30 mouse cellular contexts compared by ENCODE assay signal in the genomic region with DNA sequence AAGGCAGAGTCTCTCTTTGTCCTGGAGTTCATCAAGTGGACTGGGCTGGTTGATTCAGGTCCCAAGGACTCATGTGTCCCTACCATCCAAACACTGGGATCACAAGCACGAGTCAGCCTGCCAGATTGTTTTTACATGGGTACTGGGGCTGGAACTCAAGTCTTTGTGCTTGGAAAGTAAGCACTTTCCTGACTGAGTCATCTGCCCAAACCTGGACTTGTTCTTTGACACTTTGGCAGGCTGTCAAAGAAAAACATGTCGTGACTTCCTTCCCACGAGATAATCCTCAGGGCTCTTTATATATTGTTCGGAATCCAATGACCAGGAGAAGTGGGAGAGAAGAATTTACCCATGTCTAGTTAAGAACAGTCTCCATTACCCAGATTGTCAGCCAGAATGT. TPM values are rescaled to one million over a fixed set of nuclear protein-coding genes. Genes with fewer than 3 reads are reported as not detected.
A peak's percentile ranks its signal among the peaks of the same experiment; 100 is the strongest.
DNase-seq lines count a peak whose midpoint lies in the region; ATAC-seq lines count a peak whose summit lies in the region.
"Had no signal": no experiment of that assay in that cellular context is flagged by ENCODE, and none has a peak within 500 bp of the region (broad histone marks: within the 10 kb centered on the region; RNA-seq: fewer than 3 reads in every experiment).

No protein-coding gene starts in this region.

- peak; percentile 43; the same call in 1 of the 2 replicates for ATAC-seq in heart, embryonic 14.5 days (ENCODE audit: insufficient number of reproducible peaks, insufficient read depth, low FRiP score, low read depth)
- ATAC-seq in intestine, embryonic 14.5 days (replicated peaks; ENCODE audit: low FRiP score, low TSS enrichment, low read depth) = no peak
- ATAC-seq in intestine, embryonic 15.5 days = no peak
- no peak for ATAC-seq in kidney, embryonic 14.5 days (ENCODE audit: low FRiP score, low TSS enrichment)
- ATAC-seq: CD4-positive, CD25-positive, alpha-beta regulatory T cell, adult 4 months; forebrain, embryonic 14.5 days; forebrain, postnatal 0 days; hindbrain, postnatal 0 days; inflammation-experienced regulatory T-cells, adult 6 months had no signal

- no peaks in the 10 kb centered on the region for H3K27me3 ChIP-seq in heart, embryonic 14.5 days (ENCODE audit: control insufficient read depth, insufficient read depth, low read length)
- no peaks in the 10 kb centered on the region for H3K27me3 ChIP-seq in intestine, embryonic 14.5 days (replicated peaks; ENCODE audit: control insufficient read depth, insufficient read depth, low read length)
- no peaks in the 10 kb centered on the region for H3K27me3 ChIP-seq in intestine, embryonic 15.5 days (replicated peaks)
- no peaks in the 10 kb centered on the region for H3K27me3 ChIP-seq in kidney, embryonic 14.5 days (ENCODE audit: control insufficient read depth, insufficient read depth, low read length)
- H3K27me3 ChIP-seq: embryonic facial prominence, embryonic 12.5 days; embryonic facial prominence, embryonic 15.5 days; heart, embryonic 15.5 days had no signal

- no peak overlapping the region for H3K4me3 ChIP-seq in heart, embryonic 14.5 days (ENCODE audit: control insufficient read depth in 1 of 2, insufficient read depth in 1 of 2, low read depth in 1 of 2, low read length in 2 of 2)
- H3K4me3 ChIP-seq in intestine, embryonic 14.5 days (ENCODE audit: low read depth, low read length) = no peak overlapping the region
- no peak overlapping the region for H3K4me3 ChIP-seq in intestine, embryonic 15.5 days (replicated peaks)
- H3K4me3 ChIP-seq in kidney, embryonic 14.5 days (ENCODE audit: low read length) = no peak overlapping the region
- H3K4me3 ChIP-seq: embryonic facial prominence, embryonic 12.5 days; embryonic facial prominence, embryonic 15.5 days; gastrocnemius, adult 2 months; heart, embryonic 10.5 days; heart, embryonic 15.5 days had no signal

- no peaks in the 10 kb centered on the region for H3K36me3 ChIP-seq in heart, embryonic 14.5 days (ENCODE audit: control insufficient read depth, insufficient read depth, low read length)
- H3K36me3 ChIP-seq in intestine, embryonic 14.5 days (ENCODE audit: control insufficient read depth, insufficient read depth, low read length) = no peaks in the 10 kb centered on the region
- H3K36me3 ChIP-seq in intestine, embryonic 15.5 days = no peaks in the 10 kb centered on the region
- no peaks in the 10 kb centered on the region for H3K36me3 ChIP-seq in kidney, embryonic 14.5 days (ENCODE audit: control insufficient read depth, insufficient read depth, low read length)
- H3K36me3 ChIP-seq: embryonic facial prominence, embryonic 12.5 days; embryonic facial prominence, embryonic 15.5 days; heart, embryonic 10.5 days; heart, embryonic 15.5 days had no signal

- 28% methylated on average over 4 of the region's 4 CpGs for WGBS in heart, embryonic 14.5 days
- 74% methylated on average over 4 of the region's 4 CpGs for WGBS in intestine, embryonic 14.5 days
- 64% methylated on average over 4 of the region's 4 CpGs for WGBS in intestine, embryonic 15.5 days
- WGBS in kidney, embryonic 14.5 days = 74% methylated on average over 4 of the region's 4 CpGs

- no peaks in the 10 kb centered on the region for H3K9me3 ChIP-seq in heart, embryonic 14.5 days (ENCODE audit: control insufficient read depth, low read length)
- H3K9me3 ChIP-seq in intestine, embryonic 14.5 days (ENCODE audit: control insufficient read depth, low read length) = no peaks in the 10 kb centered on the region
- H3K9me3 ChIP-seq in intestine, embryonic 15.5 days = no peaks in the 10 kb centered on the region
- H3K9me3 ChIP-seq in kidney, embryonic 14.5 days (ENCODE audit: control insufficient read depth, low read length) = no peaks in the 10 kb centered on the region
- H3K9me3 ChIP-seq: embryonic facial prominence, embryonic 12.5 days; embryonic facial prominence, embryonic 15.5 days; heart, embryonic 10.5 days; heart, embryonic 15.5 days had no signal

- H3K9ac ChIP-seq in heart, embryonic 14.5 days (ENCODE audit: low read length) = no peak overlapping the region
- H3K9ac ChIP-seq in intestine, embryonic 14.5 days (ENCODE audit: low read length) = no peak overlapping the region
- H3K9ac ChIP-seq in intestine, embryonic 15.5 days = no peak overlapping the region
- H3K9ac ChIP-seq in kidney, embryonic 14.5 days (ENCODE audit: low read depth, low read length) = no peak overlapping the region
- H3K9ac ChIP-seq: embryonic facial prominence, embryonic 12.5 days; embryonic facial prominence, embryonic 15.5 days; forebrain, postnatal 0 days; heart, embryonic 15.5 days; hindbrain, embryonic 14.5 days had no signal

- 0 out of 4 replicates have a peak overlapping the region, but pooled peaks of 1 of the 2 experiments have one; percentile 19 for H3K27ac ChIP-seq in heart, embryonic 14.5 days (replicated peaks in 1 of 2; ENCODE audit: control insufficient read depth in 1 of 2, insufficient read depth in 1 of 2, low read depth in 2 of 2, low read length in 2 of 2)
- no peak overlapping the region for H3K27ac ChIP-seq in intestine, embryonic 14.5 days (ENCODE audit: low read depth)
- no peak overlapping the region for H3K27ac ChIP-seq in intestine, embryonic 15.5 days
- H3K27ac ChIP-seq in kidney, embryonic 14.5 days (ENCODE audit: low read depth, low read length) = no peak overlapping the region
- H3K27ac ChIP-seq: embryonic facial prominence, embryonic 12.5 days; embryonic facial prominence, embryonic 15.5 days; gastrocnemius, adult 2 months; heart, embryonic 10.5 days; heart, embryonic 15.5 days; hindbrain, embryonic 14.5 days; hindbrain, postnatal 0 days had no signal

- no peaks in the 10 kb centered on the region; a peak in 1 of 4 replicates for H3K4me1 ChIP-seq in heart, embryonic 14.5 days (ENCODE audit: control insufficient read depth in 2 of 2, insufficient read depth in 2 of 2, low read length in 2 of 2)
- H3K4me1 ChIP-seq in intestine, embryonic 14.5 days (replicated peaks; ENCODE audit: control insufficient read depth, insufficient read depth, low read length) = no peaks in the 10 kb centered on the region
- H3K4me1 ChIP-seq in intestine, embryonic 15.5 days (replicated peaks) = no peaks in the 10 kb centered on the region
- no peaks in the 10 kb centered on the region for H3K4me1 ChIP-seq in kidney, embryonic 14.5 days (ENCODE audit: control insufficient read depth, insufficient read depth, low read length)
- H3K4me1 ChIP-seq: embryonic facial prominence, embryonic 12.5 days; embryonic facial prominence, embryonic 15.5 days; heart, embryonic 10.5 days; heart, embryonic 15.5 days had no signal

- H3K4me2 ChIP-seq in heart, embryonic 14.5 days (ENCODE audit: low read length) = no peak overlapping the region
- H3K4me2 ChIP-seq in intestine, embryonic 14.5 days (ENCODE audit: low read length) = no peak overlapping the region
- no peak overlapping the region for H3K4me2 ChIP-seq in intestine, embryonic 15.5 days (replicated peaks)
- no peak overlapping the region for H3K4me2 ChIP-seq in kidney, embryonic 14.5 days (replicated peaks; ENCODE audit: low read depth, low read length)
- H3K4me2 ChIP-seq: embryonic facial prominence, embryonic 12.5 days; embryonic facial prominence, embryonic 15.5 days; heart, embryonic 15.5 days; hindbrain, embryonic 14.5 days had no signal

- no peak for DNase-seq in heart, adult 9 months (ENCODE audit: low spot score in 2 of 2)
- DNase-seq in intestine, embryonic 14.5 days (ENCODE audit: low spot score) = peak; percentile 28
- DNase-seq in kidney, postnatal 36 days = peak; percentile 26 to 28
- DNase-seq: adrenal gland, adult 2 months; adrenal gland, postnatal 14 days; cerebellum, adult 11 months; cerebellum, adult 2 months; cerebellum, adult 9-11 months; cerebellum, postnatal 25 days; forebrain, postnatal 0 days; gastrocnemius, adult 2 months; gastrocnemius, postnatal 14 days; heart, adult 11 months; heart, postnatal 36 days; kidney, adult 11 months had no signal

RNA-seq across cellular contexts. Expression of a gene that starts 5.1 kb away (rescaled TPM):
- not detected in 2 replicates for polyA plus RNA-seq in heart, embryonic 14.5 days (2014; fragmentation: Nextera tagmentation; extraction: Ambion mirVana)
- polyA plus RNA-seq in intestine, embryonic 14.5 days (2014; fragmentation: Nextera tagmentation; extraction: Ambion mirVana) = 19.4 and 20.6 TPM in 2 replicates
- polyA plus RNA-seq in intestine, embryonic 15.5 days (2015; fragmentation: Nextera tagmentation; extraction: Ambion mirVana) = 33.1 and 34.9 TPM in 2 replicates
- polyA plus RNA-seq in kidney, embryonic 14.5 days (2014; fragmentation: Nextera tagmentation; extraction: Ambion mirVana) = 6.0 and 12.8 TPM in 2 replicates
- polyA plus RNA-seq: adrenal gland, adult 2 months; C2C12; CD4-positive, CD25-positive, alpha-beta regulatory T cell, adult 4 months; cerebellum, adult 2 months; embryonic facial prominence, embryonic 12.5 days; forebrain, embryonic 11.5 days; forebrain, embryonic 14.5 days; heart, embryonic 10.5 days; heart, embryonic 15.5 days; hindbrain, embryonic 11.5 days; inflammation-experienced regulatory T-cells, adult 6 months had no signal

RNA-seq across cellular contexts. Expression of a gene that starts 45.9 kb away (rescaled TPM):
- 0.26 TPM in 1 of 2 replicates, not detected in the other for polyA plus RNA-seq in heart, embryonic 14.5 days (2014; fragmentation: Nextera tagmentation; extraction: Ambion mirVana)
- 0.23 TPM in 1 of 2 replicates, not detected in the other for polyA plus RNA-seq in intestine, embryonic 14.5 days (2014; fragmentation: Nextera tagmentation; extraction: Ambion mirVana)
- 0.18 TPM in 1 of 2 replicates, not detected in the other for polyA plus RNA-seq in intestine, embryonic 15.5 days (2015; fragmentation: Nextera tagmentation; extraction: Ambion mirVana)
- polyA plus RNA-seq in kidney, embryonic 14.5 days (2014; fragmentation: Nextera tagmentation; extraction: Ambion mirVana) = 0.39 and 0.60 TPM in 2 replicates
- polyA plus RNA-seq: adrenal gland, adult 2 months; CD4-positive, CD25-positive, alpha-beta regulatory T cell, adult 4 months; embryonic facial prominence, embryonic 12.5 days; forebrain, embryonic 11.5 days; heart, embryonic 15.5 days; inflammation-experienced regulatory T-cells, adult 6 months had no signal

Comparison
In these comparisons a context has a peak if more than half of its experiments do, and no peak if none do; other contexts are left out.
1. DNase-seq: peak in intestine, embryonic 14.5 days (single experiment) and kidney, postnatal 36 days (2 of 2); none in heart, adult 9 months (0 of 2).